Mouse (Mus musculus) cerebellum, adult 2 months (tissue): Measurements from ENCODE around the gene Slc35e4. TPM values are rescaled to one million over a fixed set of nuclear protein-coding genes. Genes with fewer than 3 reads are reported as not detected.

ENCODE experiments used
- DNase-seq, 2 experiments: peaks; one replicate each; pipeline ENCODE4 v3.0.0; 2021
- H3K27ac ChIP-seq: fragments of 200-500 bp; 2 replicates; pipeline ENCODE4 v1.5.1; 2012; ENCODE audit warnings: low read length, control low read depth, inconsistent platforms; ENCODE audit not compliant: insufficient read depth
- H3K27me3 ChIP-seq: fragments of 200-500 bp; 2 replicates; pipeline ENCODE4 v1.6.1; 2012; ENCODE audit warnings: inconsistent platforms, mild to moderate bottlenecking, low read length, moderate library complexity; ENCODE audit not compliant: control insufficient read depth, insufficient read depth
- H3K4me1 ChIP-seq: fragments of 200-500 bp; 2 replicates; pipeline ENCODE4 v1.6.1; 2011; ENCODE audit warnings: low read length; ENCODE audit not compliant: control insufficient read depth, insufficient read depth
- H3K4me3 ChIP-seq: fragments of 200-500 bp; replicated peaks from 2 replicates; pipeline ENCODE3; 2011; ENCODE audit warnings: mild to moderate bottlenecking, low read depth, low read length, control low read depth; ENCODE audit not compliant: insufficient read depth
- CTCF ChIP-seq: fragments of 200-500 bp; IDR thresholded peaks from 2 replicates; pipeline ENCODE4 v1.5.1; 2011; ENCODE audit warnings: low read depth, mild to moderate bottlenecking, control low read depth, low read length, moderate library complexity, borderline replicate concordance; ENCODE audit not compliant: insufficient read depth
- POLR2A ChIP-seq: fragments of 200-500 bp; IDR thresholded peaks from 2 replicates; pipeline ENCODE4 v1.6.1; 2011; ENCODE audit warnings: low read length, control low read depth, borderline replicate concordance; ENCODE audit not compliant: insufficient read depth
- WGBS: fragments of 180-500 bp; shearing (Covaris S2); methylation state at CpG from one replicate; pipeline ENCODE4 v1.1.7; 2018; 5-methylcytosine and 5-hydroxymethylcytosine counted together
- polyA plus RNA-seq: library from polyadenylated mRNA; depleted of rRNA; stranded (reverse); fragments of >200 nt; gene quantifications from 2 replicates; pipeline ENCODE4 v1.2.3, GENCODE M21; 2012

The Slc35e4 gene
- polyA plus RNA-seq, 1 experiment, result 27.3 TPM

- no peak overlapping the region for H3K4me3 ChIP-seq
- 89% methylated on average over 7 of the region's 7 CpGs for WGBS
- no peaks in the 10 kb centered on the region for H3K27me3 ChIP-seq
- no peak for DNase-seq
- H3K27ac ChIP-seq, result no peak overlapping the region
- H3K4me1 ChIP-seq, result no peaks in the 10 kb centered on the region; the same call in 1 of the 2 replicates
- TF ChIP-seq POLR2A (no peak), CTCF (no peak)
Measured at GRCm38 (mm10) chr11:3941371-3941770, 26.9 kb upstream of the Slc35e4 start.

GRCm38 (mm10) chr11:3937321-3937874 lies 22.9 kb upstream of the Slc35e4 start:
- WGBS, result 83% methylated on average over 13 of the region's 13 CpGs
- H3K4me1 ChIP-seq, result no peaks in the 10 kb centered on the region

GRCm38 (mm10) chr11:3936318-3936717 lies 21.9 kb upstream of the Slc35e4 start:
- Histone ChIP-seq H3K4me1 (no peaks in the 10 kb centered on the region), H3K27me3 (no peaks in the 10 kb centered on the region), H3K4me3 (no peak overlapping the region), H3K27ac (no peak overlapping the region)
- no peak for DNase-seq
- 60% methylated on average over 3 of the region's 3 CpGs for WGBS
- no peak for TF ChIP-seq CTCF
- TF ChIP-seq POLR2A, result no peak

More at GRCm38 (mm10) chr11:3937321-3937874, 22.9 kb upstream of the Slc35e4 start:
- TF ChIP-seq POLR2A, result no peak
- TF ChIP-seq CTCF, result no peak
- H3K27me3 ChIP-seq, result no peaks in the 10 kb centered on the region
- H3K4me3 ChIP-seq, result no peak overlapping the region
- H3K27ac ChIP-seq, result no peak overlapping the region
- DNase-seq, result no peak

- no peaks in the 10 kb centered on the region for H3K27me3 ChIP-seq
- no peaks in the 10 kb centered on the region for H3K4me1 ChIP-seq
- H3K27ac ChIP-seq, result no peak overlapping the region
- no peak for DNase-seq
- TF ChIP-seq CTCF (no peak), POLR2A (no peak)
- no peak overlapping the region for H3K4me3 ChIP-seq
- 64% methylated on average over 4 of the region's 4 CpGs for WGBS
Measured at GRCm38 (mm10) chr11:3935135-3935534, 20.7 kb upstream of the Slc35e4 start.

GRCm38 (mm10) chr11:3933756-3934285 lies 19.4 kb upstream of the Slc35e4 start:
- DNase-seq, result no peak
- Histone ChIP-seq H3K27me3 (no peaks in the 10 kb centered on the region), H3K27ac (no peak overlapping the region), H3K4me3 (no peak overlapping the region), H3K4me1 (no peaks in the 10 kb centered on the region)
- TF ChIP-seq CTCF, result no peak
- no peak for TF ChIP-seq POLR2A
- 74% methylated on average over 9 of the region's 9 CpGs for WGBS

- no peaks in the 10 kb centered on the region for H3K4me1 ChIP-seq
- under 1% methylated on average over 26 of the region's 26 CpGs for WGBS
Measured at GRCm38 (mm10) chr11:3931511-3932211, 17.2 kb upstream of the Slc35e4 start, which contains the start of gene Tcn2. TSS of gene Tcn2 (minus strand) at chr11:3932159.

GRCm38 (mm10) chr11:3930931-3931330 lies 16.5 kb upstream of the Slc35e4 start:
- no peak overlapping the region for H3K27ac ChIP-seq
- no peaks in the 10 kb centered on the region for H3K27me3 ChIP-seq
- H3K4me1 ChIP-seq, result no peaks in the 10 kb centered on the region
- no peak overlapping the region for H3K4me3 ChIP-seq
- TF ChIP-seq POLR2A (no peak), CTCF (no peak)
- DNase-seq, result no peak
- 27% methylated on average over 6 of the region's 6 CpGs for WGBS

More at GRCm38 (mm10) chr11:3931511-3932211, 17.2 kb upstream of the Slc35e4 start, which contains the start of gene Tcn2:
- Histone ChIP-seq H3K27ac (no peak within 1 kb of the TSS), H3K27me3 (no peaks in the 10 kb centered on the region), H3K4me3 (peak within 1 kb of the TSS; percentile 19)
- no peak for TF ChIP-seq POLR2A
- TF ChIP-seq CTCF, result no peak
- peak; percentile 36 to 45 for DNase-seq
